Mouse (Mus musculus): ENCODE data around the gene Eftud2.

The Eftud2 gene

DNA sequence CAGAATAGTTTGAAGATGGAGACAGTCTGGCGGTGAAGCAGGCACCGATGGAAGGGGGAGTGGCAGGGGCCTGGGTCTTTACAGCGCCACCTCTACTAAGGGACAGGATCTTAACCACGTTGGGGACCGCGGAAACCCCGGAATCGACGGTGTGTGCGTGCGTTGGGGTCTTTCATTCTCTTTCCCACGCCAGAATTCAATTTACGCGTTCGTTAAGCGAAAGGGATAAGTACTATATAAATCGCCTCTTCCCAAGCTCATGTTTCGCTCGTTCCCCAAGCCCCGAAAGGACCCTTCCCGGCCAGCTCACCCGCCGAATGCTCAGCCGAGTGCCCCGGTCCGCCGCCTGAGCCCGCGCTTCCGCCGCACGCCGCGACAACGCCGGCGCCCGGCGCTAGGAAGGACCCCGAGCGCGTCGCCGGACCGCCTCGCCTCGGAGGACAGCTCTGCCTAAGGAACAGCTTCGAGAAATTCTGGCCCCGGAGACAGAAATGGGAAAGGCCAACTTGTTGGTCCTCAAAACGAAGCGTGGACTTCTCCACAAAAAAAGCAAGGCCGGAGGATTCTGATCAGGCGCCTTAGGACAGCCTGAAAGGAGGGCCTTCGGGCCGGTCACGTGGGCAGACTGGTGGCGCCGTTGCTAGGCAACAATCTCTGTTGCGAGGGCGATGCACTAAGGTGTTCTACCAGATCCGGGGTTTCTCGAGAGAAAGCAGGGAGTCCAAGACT is at the start of gene Eftud2, which contains the start of gene Ccdc103:
TSS of gene Eftud2 (minus strand) at position 401 of the 729 bp plus-strand sequence.
TSS of gene Ccdc103 (plus strand) at position 620 of the 729 bp plus-strand sequence.
- peak; percentile 74 for DNase-seq (ENCODE audit: low spot score)

DNA sequence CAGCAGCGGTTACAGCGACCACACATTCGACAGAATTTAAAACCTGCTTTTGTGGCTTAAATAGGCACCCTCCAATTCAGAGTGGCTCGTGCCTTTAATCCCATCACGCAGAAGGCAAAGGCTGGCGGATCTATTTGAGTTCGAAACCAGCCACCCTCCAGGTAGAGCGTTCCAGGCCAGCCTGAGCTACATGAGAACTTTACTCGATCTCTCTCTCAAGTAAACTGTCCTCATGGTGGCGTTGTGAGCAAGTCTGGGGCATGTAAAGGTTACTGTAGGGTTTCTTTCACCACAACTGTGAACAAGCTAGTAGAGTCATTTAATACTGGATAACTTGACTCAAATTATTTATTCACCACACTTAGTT is 44.5 kb upstream of the Eftud2 start:
- no peak for DNase-seq (ENCODE audit: low spot score)

GRCm38 (mm10) chr11:102924557-102925350 is 44.0 kb upstream of the Eftud2 start, which contains the start of gene Kif18b:
Gene Kif18b, minus strand, starts transcription at chr11:102925124.
- DNase-seq (ENCODE audit: low spot score): peak; percentile 77

DNA sequence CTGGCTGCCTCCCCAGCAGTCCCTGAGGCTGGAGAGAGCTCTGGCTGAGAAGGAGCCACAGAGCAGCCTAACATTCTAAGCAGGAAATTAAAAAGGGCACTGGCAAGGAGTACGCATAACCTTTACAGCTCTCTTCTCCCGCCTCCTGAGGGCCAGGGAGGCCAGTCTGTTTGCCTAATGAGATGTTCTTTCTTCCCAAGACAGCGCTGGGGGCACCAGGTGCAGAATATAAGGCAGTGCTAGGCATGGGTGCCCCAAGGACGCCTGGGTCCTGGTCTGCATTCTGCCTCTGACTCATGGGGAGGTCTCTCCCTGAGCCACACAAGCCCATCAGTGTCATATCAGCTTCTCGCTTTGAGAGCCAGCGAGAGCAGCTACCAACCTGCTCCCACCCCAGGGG is 40.7 kb upstream of the Eftud2 start:
- DNase-seq (ENCODE audit: low spot score): no peak

DNA sequence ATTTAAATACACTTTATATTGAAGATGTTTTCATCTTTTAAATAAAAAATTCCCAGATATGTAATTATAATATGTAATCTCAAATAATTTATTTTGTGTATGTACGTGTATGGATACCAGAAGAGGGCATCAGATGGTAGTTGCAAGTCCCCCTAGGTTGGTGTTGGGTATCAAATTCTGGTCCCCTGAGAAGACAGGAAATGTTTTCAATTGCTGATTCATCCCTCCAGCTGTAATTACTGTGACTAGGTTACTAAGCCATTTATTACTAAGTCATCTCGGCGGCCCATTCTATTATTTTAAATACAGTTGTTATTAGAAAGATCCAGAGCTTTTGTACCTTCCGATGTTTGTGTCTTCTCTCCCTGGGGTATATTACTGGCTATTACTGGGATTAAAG is 37.3 kb upstream of the Eftud2 start:
- no peak for DNase-seq (ENCODE audit: low spot score)

DNA sequence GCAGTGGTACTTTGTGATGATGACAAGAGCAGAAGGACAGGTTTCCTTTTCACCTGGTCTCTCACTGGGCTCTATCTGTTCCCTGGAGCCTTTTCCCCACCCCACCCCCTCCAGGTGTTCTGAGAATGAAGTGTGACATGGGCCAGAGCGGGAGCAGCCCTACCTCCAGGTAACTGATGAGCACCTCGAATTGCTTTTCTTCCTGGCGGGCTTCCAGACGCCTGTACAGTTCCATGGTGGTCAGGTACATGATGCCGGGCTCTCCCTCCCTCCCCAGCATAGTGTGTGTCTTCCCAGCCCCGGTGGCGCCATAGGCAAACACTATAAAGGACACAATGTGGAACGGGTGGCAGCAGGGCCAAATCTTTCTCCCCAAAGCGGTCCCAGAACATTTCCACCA is 34.6 kb upstream of the Eftud2 start:
- DNase-seq (ENCODE audit: low spot score): no peak

DNA sequence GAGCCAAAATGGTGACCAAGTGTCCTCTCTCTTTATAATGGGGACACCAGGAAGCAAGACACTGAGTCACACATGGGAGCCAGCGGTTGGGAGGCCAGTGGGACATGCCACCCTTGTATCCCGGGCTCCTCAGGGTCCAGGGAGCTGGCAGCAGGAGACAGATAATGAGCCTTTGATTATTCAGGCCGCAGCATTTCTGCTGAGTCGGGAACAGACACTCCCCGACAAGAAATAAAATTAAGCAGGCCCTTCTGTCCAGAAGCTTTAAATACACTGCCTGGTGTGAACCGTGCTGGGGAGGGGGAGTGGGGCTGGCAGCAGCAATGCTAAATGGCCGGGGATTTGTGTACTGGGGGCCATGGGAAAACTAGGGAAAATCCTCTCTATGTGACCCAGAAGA is 30.6 kb upstream of the Eftud2 start:
- no peak for DNase-seq (ENCODE audit: low spot score)

DNA sequence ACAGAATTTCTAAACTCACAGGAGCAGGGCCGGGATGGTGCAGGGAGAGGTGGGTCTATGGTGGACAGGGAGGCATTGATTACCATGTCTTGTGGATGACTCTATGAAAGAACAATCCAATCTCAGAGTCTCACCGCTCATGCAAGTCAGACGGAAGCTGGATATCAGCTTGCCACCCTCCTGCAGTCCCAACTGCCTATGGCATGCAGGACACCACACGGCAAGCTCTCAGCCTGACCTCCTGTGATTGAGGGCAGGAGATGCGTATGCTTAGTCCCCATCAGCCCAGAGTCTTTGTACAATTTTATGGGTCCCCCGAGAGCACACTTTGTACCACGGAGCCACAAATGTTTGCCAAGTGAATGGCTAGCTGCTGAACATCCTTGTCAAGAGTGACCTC is 22.9 kb upstream of the Eftud2 start:
- no peak for DNase-seq (ENCODE audit: low spot score)

DNA sequence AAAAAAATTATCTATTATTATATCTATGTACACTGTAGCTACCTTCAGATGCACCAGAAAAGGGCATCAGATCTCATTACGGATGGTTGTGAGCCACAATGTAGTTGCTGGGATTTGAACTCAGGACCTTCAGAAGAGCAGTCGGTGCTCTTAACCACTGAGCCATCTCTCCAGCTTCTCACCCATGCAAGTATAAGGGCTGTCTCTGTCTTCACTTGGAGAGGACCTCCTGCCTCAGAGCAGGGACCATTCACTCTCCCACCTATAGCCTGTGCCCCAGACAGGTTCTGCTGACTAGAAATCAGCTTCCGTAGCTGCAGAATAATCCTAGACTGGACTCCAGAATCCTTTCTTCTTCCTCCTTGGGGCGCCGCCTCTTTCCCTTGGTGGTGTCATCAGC is 21.3 kb upstream of the Eftud2 start:
- DNase-seq (ENCODE audit: low spot score): no peak

GRCm38 (mm10) chr11:102901199-102901598 is 20.4 kb upstream of the Eftud2 start:
- no peak for DNase-seq (ENCODE audit: low spot score)

DNA sequence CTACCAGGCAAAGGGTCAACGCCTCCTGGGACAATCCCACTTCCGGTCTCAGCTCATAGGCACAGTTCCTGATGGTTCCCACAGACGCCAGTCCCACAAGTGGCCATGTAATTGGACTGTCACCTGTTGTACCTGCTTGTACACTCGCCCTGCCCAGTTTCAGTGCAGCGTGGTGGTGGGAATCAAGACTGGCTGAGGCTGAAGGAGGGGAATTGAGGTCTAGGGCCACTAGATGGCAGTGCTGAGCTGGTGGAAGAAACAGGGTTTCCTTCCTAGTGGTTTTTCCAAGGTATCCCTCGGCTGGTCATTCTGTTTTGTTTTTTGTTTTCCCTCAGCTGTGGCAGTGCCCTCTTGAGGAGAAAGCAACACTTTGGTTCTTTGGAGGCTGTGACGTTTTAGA is 20.0 kb upstream of the Eftud2 start, which contains the start of gene Gfap:
TSS of gene Gfap (minus strand) at position 150 of the 400 bp plus-strand sequence.
- peak; percentile 44 for DNase-seq (ENCODE audit: low spot score)

DNA sequence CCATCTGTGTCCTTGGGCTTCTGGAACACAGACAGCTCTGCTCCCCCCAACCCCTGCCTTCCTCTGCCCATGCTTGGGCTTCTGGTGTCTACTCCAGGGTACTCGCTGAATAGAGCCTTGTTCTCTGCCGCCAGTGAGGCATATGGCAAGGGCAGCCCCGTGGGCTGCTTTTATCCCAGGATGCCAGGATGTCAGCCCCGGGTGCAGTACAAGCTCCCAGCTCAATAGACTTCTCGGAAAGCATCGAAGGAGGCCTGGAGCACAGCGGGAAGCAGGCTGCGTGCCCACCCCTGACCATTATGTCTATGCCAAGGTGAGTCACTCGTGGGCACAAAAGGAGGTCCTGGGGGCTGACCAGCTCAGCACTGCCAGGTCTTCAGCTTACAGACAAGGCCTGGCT is 17.6 kb upstream of the Eftud2 start:
- no peak for DNase-seq (ENCODE audit: low spot score)

GRCm38 (mm10) chr11:102896641-102897040 is 15.9 kb upstream of the Eftud2 start:
- no peak for DNase-seq (ENCODE audit: low spot score)

GRCm38 (mm10) chr11:102895779-102896178 is 15.0 kb upstream of the Eftud2 start:
- no peak for DNase-seq (ENCODE audit: low spot score)

GRCm38 (mm10) chr11:102894716-102895115 is 13.9 kb upstream of the Eftud2 start:
- DNase-seq (ENCODE audit: low spot score): no peak

DNA sequence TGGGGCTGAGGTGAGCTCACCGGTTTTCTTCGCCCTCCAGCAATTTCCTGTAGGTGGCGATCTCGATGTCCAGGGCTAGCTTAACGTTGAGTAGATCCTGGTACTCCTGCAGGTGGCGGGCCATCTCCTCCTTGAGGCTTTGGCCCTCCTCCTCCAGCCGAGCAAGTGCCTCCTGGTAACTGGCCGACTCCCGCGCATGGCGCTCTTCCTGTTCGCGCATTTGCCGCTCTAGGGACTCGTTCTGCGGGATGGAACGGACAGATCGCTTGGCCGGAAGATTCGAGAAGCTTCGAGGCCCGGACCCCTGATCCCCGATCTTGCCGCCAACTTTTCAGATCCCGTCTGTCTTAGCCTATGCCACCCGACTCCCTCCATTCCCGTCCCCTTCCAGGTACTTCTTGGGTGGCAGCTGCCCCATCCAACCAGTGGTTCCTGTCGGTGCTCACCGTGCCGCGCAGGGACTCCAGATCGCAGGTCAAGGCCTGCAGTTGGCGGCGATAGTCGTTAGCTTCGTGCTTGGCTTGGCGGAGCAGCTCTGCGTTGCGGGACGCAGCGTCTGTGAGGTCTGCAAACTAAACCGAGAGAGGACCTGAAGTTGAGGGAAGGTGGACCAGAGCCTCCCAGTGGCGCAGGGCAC is 12.3 kb upstream of the Eftud2 start:
- DNase-seq (ENCODE audit: low spot score): no peak

GRCm38 (mm10) chr11:102890096-102890495 is 9.3 kb upstream of the Eftud2 start:
- DNase-seq (ENCODE audit: low spot score): no peak

- DNase-seq (ENCODE audit: low spot score): no peak
Observed at GRCm38 (mm10) chr11:102888135-102888534, 7.3 kb upstream of the Eftud2 start.

GRCm38 (mm10) chr11:102887433-102887832 is 6.6 kb upstream of the Eftud2 start:
- no peak for DNase-seq (ENCODE audit: low spot score)

- DNase-seq (ENCODE audit: low spot score): no peak
Observed at GRCm38 (mm10) chr11:102884616-102885219, 3.9 kb upstream of the Eftud2 start, which contains the start of gene Fam187a. Gene Fam187a, plus strand, starts transcription at chr11:102885169.

- DNase-seq (ENCODE audit: low spot score): no peak
Observed at GRCm38 (mm10) chr11:102881314-102882198, 771 bp upstream of the Eftud2 start.
